Mouse (Mus musculus): ENCODE data around the gene 4930404N11Rik. TPM values are rescaled to one million over a fixed set of nuclear protein-coding genes. Genes with fewer than 3 reads are reported as not detected.
A peak's percentile ranks its signal among the peaks of the same experiment; 100 is the strongest.

The 4930404N11Rik gene
- total RNA-seq, 2 experiments from 2014 or later, result 1.00 to 1.3 TPM

GRCm38 (mm10) chr10:81330007-81330406 lies 35.6 kb downstream of the 4930404N11Rik start:
- DNase-seq (ENCODE audit: extremely low spot score in 1 of 2, low spot score in 2 of 2), result no peak
- no peak overlapping the region for H3K27ac ChIP-seq
- no peak for TF ChIP-seq CTCF (IDR thresholded peaks at IDR 0.05)
- H3K4me3 ChIP-seq, result no peak overlapping the region
- intact Hi-C loops (cut with DNase I), result no loop called here

- intact Hi-C loops (cut with DNase I), result no loop called here
- H3K4me3 ChIP-seq, result no peak overlapping the region
These were observed 36.2 kb downstream of the 4930404N11Rik start for GRCm38 (mm10) chr10:81329194-81329975.

GRCm38 (mm10) chr10:81328386-81328785 lies 37.2 kb downstream of the 4930404N11Rik start, which contains the start of gene Tbxa2r:
Tbxa2r (plus strand) TSS chr10:81328731.
- no peak within 1 kb of the TSS for H3K4me3 ChIP-seq
- H3K27ac ChIP-seq, result peak within 1 kb of the TSS; percentile 38
- no peak for TF ChIP-seq CTCF (IDR thresholded peaks at IDR 0.05)
- DNase-seq (ENCODE audit: extremely low spot score in 1 of 2, low spot score in 2 of 2), result no peak
- intact Hi-C loops (cut with DNase I), result no loop called here

More at GRCm38 (mm10) chr10:81329194-81329975, 36.2 kb downstream of the 4930404N11Rik start:
- TF ChIP-seq CTCF (IDR thresholded peaks at IDR 0.05), result no peak
- H3K27ac ChIP-seq, result no peak overlapping the region
- DNase-seq (ENCODE audit: extremely low spot score in 1 of 2, low spot score in 2 of 2), result no peak

GRCm38 (mm10) chr10:81327959-81328358 lies 37.7 kb downstream of the 4930404N11Rik start:
- no peak for DNase-seq (ENCODE audit: extremely low spot score in 1 of 2, low spot score in 2 of 2)
- TF ChIP-seq CTCF (IDR thresholded peaks at IDR 0.05), result no peak
- H3K4me3 ChIP-seq, result no peak overlapping the region
- intact Hi-C loops (cut with DNase I), result no loop called here
- H3K27ac ChIP-seq, result peak overlapping the region; percentile 38

GRCm38 (mm10) chr10:81326858-81327257 lies 38.8 kb downstream of the 4930404N11Rik start:
- Histone ChIP-seq H3K27ac (peak overlapping the region; percentile 70), H3K4me3 (no peak overlapping the region)
- DNase-seq (ENCODE audit: extremely low spot score in 1 of 2, low spot score in 2 of 2), result no peak
- TF ChIP-seq CTCF (IDR thresholded peaks at IDR 0.05), result no peak
- intact Hi-C loops (cut with DNase I), result no loop called here

- intact Hi-C loops (cut with DNase I), result no loop called here
- Histone ChIP-seq H3K4me3 (no peak overlapping the region), H3K27ac (no peak overlapping the region; the same call in 1 of the 2 replicates)
- no peak for TF ChIP-seq CTCF (IDR thresholded peaks at IDR 0.05)
- DNase-seq (ENCODE audit: extremely low spot score in 1 of 2, low spot score in 2 of 2), result no peak
These were observed 39.8 kb downstream of the 4930404N11Rik start for GRCm38 (mm10) chr10:81325781-81326180.

GRCm38 (mm10) chr10:81325176-81325575 lies 40.4 kb downstream of the 4930404N11Rik start:
- intact Hi-C loops (cut with DNase I), result no loop called here
- Histone ChIP-seq H3K4me3 (no peak overlapping the region), H3K27ac (no peak overlapping the region)
- TF ChIP-seq CTCF (IDR thresholded peaks at IDR 0.05), result no peak
- no peak for DNase-seq (ENCODE audit: extremely low spot score in 1 of 2, low spot score in 2 of 2)

- Histone ChIP-seq H3K27ac (no peak overlapping the region), H3K4me3 (no peak overlapping the region)
- intact Hi-C loops (cut with DNase I), result no loop called here
- TF ChIP-seq CTCF (IDR thresholded peaks at IDR 0.05), result no peak
- DNase-seq (ENCODE audit: extremely low spot score in 1 of 2, low spot score in 2 of 2), result no peak
These were observed 41.7 kb downstream of the 4930404N11Rik start for GRCm38 (mm10) chr10:81323791-81324530.

- no peak for DNase-seq (ENCODE audit: extremely low spot score in 1 of 2, low spot score in 2 of 2)
- Histone ChIP-seq H3K27ac (no peak overlapping the region), H3K4me3 (no peak overlapping the region)
- TF ChIP-seq CTCF (IDR thresholded peaks at IDR 0.05), result no peak
- intact Hi-C loops (cut with DNase I), result no loop called here
These were observed 42.4 kb downstream of the 4930404N11Rik start for GRCm38 (mm10) chr10:81323141-81323775.

GRCm38 (mm10) chr10:81322444-81322843 lies 43.2 kb downstream of the 4930404N11Rik start:
- DNase-seq (ENCODE audit: extremely low spot score in 1 of 2, low spot score in 2 of 2), result no peak
- no peak overlapping the region for H3K4me3 ChIP-seq
- TF ChIP-seq CTCF (IDR thresholded peaks at IDR 0.05), result no peak
- intact Hi-C loops (cut with DNase I), result no loop called here
- H3K27ac ChIP-seq, result no peak overlapping the region

- DNase-seq (ENCODE audit: extremely low spot score in 1 of 2, low spot score in 2 of 2), result no peak
- Histone ChIP-seq H3K4me3 (peak overlapping the region; percentile 89), H3K27ac (peak overlapping the region; percentile 100)
- no peak for TF ChIP-seq CTCF (IDR thresholded peaks at IDR 0.05)
- intact Hi-C loops (cut with DNase I), result loop anchor here (2.0 kb wide), 1 partner anchor 29 kb away; the partner anchor contains the start of gene Hmg20b
These were observed 44.2 kb downstream of the 4930404N11Rik start for GRCm38 (mm10) chr10:81321436-81321835.
